Mouse (Mus musculus) spleen, adult 2 months (tissue): ENCODE data around the gene Thsd4. TPM values are rescaled to one million over a fixed set of nuclear protein-coding genes. Genes with fewer than 3 reads are reported as not detected.
A peak's percentile ranks its signal among the peaks of the same experiment; 100 is the strongest.

ENCODE experiments used
- DNase-seq, 2 experiments: peaks; one replicate each; pipeline versions ENCODE4 v3.0.0 to v3.0.0-alpha.2; 2012 to 2021; ENCODE audit warnings: low spot score in 2 of 2, low read depth in 1 of 2
- H3K27ac ChIP-seq: fragments of 200-500 bp; 2 replicates; pipeline ENCODE4 v1.5.1; 2012; ENCODE audit warnings: low read length, inconsistent platforms; ENCODE audit not compliant: insufficient read depth
- H3K27me3 ChIP-seq: fragments of 200-500 bp; 2 replicates; pipeline ENCODE4 v1.6.1; 2012; ENCODE audit warnings: mild to moderate bottlenecking, moderate library complexity, low read length, inconsistent platforms; ENCODE audit not compliant: control insufficient read depth, insufficient read depth
- H3K36me3 ChIP-seq: fragments of 200-500 bp; 2 replicates; pipeline ENCODE4 v1.6.1; 2012; ENCODE audit warnings: mild to moderate bottlenecking, low read length, inconsistent platforms; ENCODE audit not compliant: control insufficient read depth, insufficient read depth
- H3K4me1 ChIP-seq: fragments of 200-500 bp; 2 replicates; pipeline ENCODE4 v1.6.1; 2011; ENCODE audit warnings: inconsistent platforms; ENCODE audit not compliant: control insufficient read depth, insufficient read depth, insufficient read length
- H3K4me3 ChIP-seq: fragments of 200-500 bp; 2 replicates; pipeline ENCODE4 v1.5.1; 2011; ENCODE audit warnings: mild to moderate bottlenecking, inconsistent platforms; ENCODE audit not compliant: insufficient read depth, insufficient read length; ENCODE audit errors: extremely low read depth
- CTCF ChIP-seq: fragments of 200-500 bp; IDR thresholded peaks from 2 replicates; pipeline ENCODE4 v1.5.1; 2011; ENCODE audit warnings: mild to moderate bottlenecking, inconsistent platforms; ENCODE audit not compliant: insufficient read depth, insufficient read length, insufficient replicate concordance; ENCODE audit errors: extremely low read depth
- POLR2A ChIP-seq: fragments of 200-500 bp; IDR thresholded peaks from 2 replicates; pipeline ENCODE4 v1.6.1; 2011; ENCODE audit warnings: low read depth, low read length, inconsistent platforms
- WGBS: fragments of 180-500 bp; shearing (Covaris S2); methylation state at CpG from one replicate; pipeline ENCODE4 v1.1.7; 2018; 5-methylcytosine and 5-hydroxymethylcytosine counted together
- polyA plus RNA-seq: library from polyadenylated mRNA; depleted of rRNA; stranded (reverse); fragments of >200 nt; gene quantifications from 2 replicates; pipeline ENCODE4 v1.2.3, GENCODE M21; 2012; rRNA removed

Thsd4 gene
- polyA plus RNA-seq = 0.95 and 1.5 TPM in 2 replicates

- no peak within 1 kb of the TSS for H3K27ac ChIP-seq
- peak in 1 of 2 experiments; percentile 5 for DNase-seq
- H3K4me3 ChIP-seq = peak within 1 kb of the TSS; percentile 35; the same call in 1 of the 2 replicates
- H3K36me3 ChIP-seq = no peaks in the 10 kb centered on the region
- under 1% methylated on average over 30 of the region's 51 CpGs for WGBS
- H3K27me3 ChIP-seq = peaks cover 6% of the 10 kb centered on the region
- TF ChIP-seq POLR2A (no peak), CTCF (peak; percentile 32; the same call in 1 of the 2 replicates)
- no peaks in the 10 kb centered on the region; the same call in 1 of the 2 replicates for H3K4me1 ChIP-seq
Observed at GRCm38 (mm10) chr9:60521806-60522264, at the start of gene Thsd4. Thsd4 (minus strand) TSS chr9:60522046.

DNA sequence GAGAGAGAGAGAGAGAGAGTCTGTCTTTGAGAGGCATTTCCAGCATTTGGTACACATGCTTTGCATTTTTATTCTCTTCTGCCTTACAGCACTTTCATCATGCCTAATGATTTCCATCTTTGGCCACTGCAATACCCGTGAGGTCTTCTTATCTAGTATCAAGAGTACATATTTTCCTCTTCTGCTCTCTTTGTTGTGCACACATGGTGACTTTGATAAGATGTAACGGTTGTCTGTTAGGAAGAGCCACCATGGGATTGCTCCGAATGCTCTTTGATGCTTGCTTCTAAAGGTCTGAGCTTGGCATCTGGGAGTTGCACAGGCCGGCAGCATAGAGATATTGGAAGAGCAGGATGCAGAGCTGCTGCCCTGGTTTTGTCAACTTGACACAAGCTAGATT, 49.2 kb upstream of the Thsd4 start:
- H3K4me3 ChIP-seq = no peak overlapping the region
- no peaks in the 10 kb centered on the region for H3K36me3 ChIP-seq
- H3K4me1 ChIP-seq = no peaks in the 10 kb centered on the region
- H3K27ac ChIP-seq = no peak overlapping the region
- no peak for TF ChIP-seq CTCF
- TF ChIP-seq POLR2A = no peak
- DNase-seq = no peak
- WGBS = 79% methylated on average over 4 of the region's 4 CpGs
- H3K27me3 ChIP-seq = no peaks in the 10 kb centered on the region

DNA sequence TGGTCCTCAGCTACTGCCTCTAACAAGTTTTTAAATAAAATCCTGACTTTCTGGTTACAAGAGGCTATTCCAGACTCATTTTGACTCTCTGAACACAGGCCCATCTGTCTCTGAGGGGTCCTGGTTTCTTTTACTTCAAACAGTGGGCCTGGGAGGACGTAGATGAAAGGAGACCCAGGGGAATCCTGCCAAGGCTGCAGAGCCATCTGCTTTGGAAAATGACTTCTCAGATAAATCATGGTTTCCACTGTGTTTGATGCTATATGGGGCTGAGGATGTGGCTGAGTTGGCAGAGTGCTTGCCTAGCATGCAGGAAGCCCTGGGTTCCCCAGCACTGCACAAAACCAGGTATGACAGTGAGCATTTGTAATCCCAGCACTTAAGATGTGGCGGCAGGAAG, 47.5 kb upstream of the Thsd4 start:
- WGBS = 73% methylated on average over 2 of the region's 2 CpGs
- TF ChIP-seq CTCF (no peak), POLR2A (no peak)
- Histone ChIP-seq H3K4me3 (no peak overlapping the region), H3K4me1 (no peaks in the 10 kb centered on the region), H3K36me3 (no peaks in the 10 kb centered on the region), H3K27me3 (no peaks in the 10 kb centered on the region), H3K27ac (no peak overlapping the region)
- DNase-seq = no peak

- no peak for DNase-seq
- no peak for TF ChIP-seq CTCF
- TF ChIP-seq POLR2A = no peak
- Histone ChIP-seq H3K4me3 (no peak overlapping the region), H3K36me3 (no peaks in the 10 kb centered on the region), H3K27ac (no peak overlapping the region), H3K27me3 (no peaks in the 10 kb centered on the region), H3K4me1 (no peaks in the 10 kb centered on the region)
- 96% methylated on average over 7 of the region's 7 CpGs for WGBS
Observed at GRCm38 (mm10) chr9:60563809-60564208, 42.0 kb upstream of the Thsd4 start.

GRCm38 (mm10) chr9:60562443-60563371, 40.9 kb upstream of the Thsd4 start:
- no peaks in the 10 kb centered on the region for H3K4me1 ChIP-seq
- 29% methylated on average over 20 of the region's 20 CpGs for WGBS
- no peaks in the 10 kb centered on the region for H3K27me3 ChIP-seq
- no peak overlapping the region for H3K27ac ChIP-seq
- no peak overlapping the region for H3K4me3 ChIP-seq
- DNase-seq = no peak
- TF ChIP-seq POLR2A (no peak), CTCF (no peak)
- no peaks in the 10 kb centered on the region for H3K36me3 ChIP-seq

GRCm38 (mm10) chr9:60561641-60562289, 39.9 kb upstream of the Thsd4 start:
- no peak for DNase-seq
- no peak for TF ChIP-seq CTCF
- no peak for TF ChIP-seq POLR2A
- Histone ChIP-seq H3K36me3 (no peaks in the 10 kb centered on the region), H3K27ac (no peak overlapping the region), H3K27me3 (no peaks in the 10 kb centered on the region), H3K4me1 (no peaks in the 10 kb centered on the region), H3K4me3 (no peak overlapping the region)
- WGBS = 63% methylated on average over 9 of the region's 9 CpGs
